Mouse (Mus musculus) heart, embryonic 14.5 days (tissue): Measurements from ENCODE around the gene Slc25a12. TPM values are rescaled to one million over a fixed set of nuclear protein-coding genes. Genes with fewer than 3 reads are reported as not detected.

Experiments used
- ATAC-seq: fragments of 200-750 bp; cut with Nextera tagmentation; 2 replicates; pipeline ENCODE4 v1.8.0; 2017; ENCODE audit warnings: low read depth, moderate TSS enrichment; ENCODE audit not compliant: insufficient number of reproducible peaks, insufficient read depth, low FRiP score
- H3K27ac ChIP-seq, 2 experiments: fragments of 200-500 bp in 1 of 2; fragments of 300-500 bp in 1 of 2; sonication (generic) in 1 of 2; replicated peaks in 1 of 2; 2 replicates each; pipeline ENCODE4 v1.5.1; 2012 to 2014; ENCODE audit warnings: low read depth in 2 of 2, low read length in 2 of 2, control low read depth in 1 of 2, mild to moderate bottlenecking in 1 of 2, mixed read lengths in 1 of 2; ENCODE audit not compliant: control insufficient read depth in 1 of 2, insufficient read depth in 1 of 2
- H3K27me3 ChIP-seq: fragments of 300-500 bp; sonication (generic); 2 replicates; pipeline ENCODE4 v1.6.1; 2014; ENCODE audit warnings: mild to moderate bottlenecking, low read length, control low read depth; ENCODE audit not compliant: control insufficient read depth, insufficient read depth
- H3K36me3 ChIP-seq: fragments of 300-500 bp; sonication (generic); 2 replicates; pipeline ENCODE4 v1.6.1; 2014; ENCODE audit warnings: mild to moderate bottlenecking, control low read depth, low read length, mixed read lengths; ENCODE audit not compliant: control insufficient read depth, insufficient read depth
- H3K4me1 ChIP-seq, 2 experiments: fragments of 200-500 bp in 1 of 2; fragments of 300-500 bp in 1 of 2; sonication (generic) in 1 of 2; 2 replicates each; pipeline ENCODE4 v1.6.1; 2012 to 2014; ENCODE audit warnings: low read length in 2 of 2, control low read depth in 1 of 2, mixed read lengths in 1 of 2; ENCODE audit not compliant: control insufficient read depth in 2 of 2, insufficient read depth in 2 of 2
- H3K4me2 ChIP-seq: fragments of 300-500 bp; sonication (generic); 2 replicates; pipeline ENCODE4 v1.6.1; 2014; ENCODE audit warnings: mild to moderate bottlenecking, low read length
- H3K4me3 ChIP-seq, 2 experiments: fragments of 200-500 bp in 1 of 2; fragments of 300-500 bp in 1 of 2; sonication (generic) in 1 of 2; 2 replicates each; pipeline ENCODE4 v1.5.1; 2012 to 2014; ENCODE audit warnings: low read length in 2 of 2, mild to moderate bottlenecking in 2 of 2, control low read depth in 1 of 2, low read depth in 1 of 2, moderate library complexity in 1 of 2; ENCODE audit not compliant: control insufficient read depth in 1 of 2, insufficient read depth in 1 of 2
- H3K9ac ChIP-seq: fragments of 300-500 bp; sonication (generic); 2 replicates; pipeline ENCODE4 v1.6.1; 2014; ENCODE audit warnings: mild to moderate bottlenecking, low read length
- H3K9me3 ChIP-seq: fragments of 300-500 bp; sonication (generic); 2 replicates; pipeline ENCODE4 v1.6.1; 2016; ENCODE audit warnings: low read length, control low read depth; ENCODE audit not compliant: control insufficient read depth
- WGBS: fragments of 180-500 bp; shearing (Covaris S2); extraction: QIAGEN DNeasy Blood & Tissue Kit; methylation state at CpG from one replicate; pipeline ENCODE4 v1.1.7; 2014; 5-methylcytosine and 5-hydroxymethylcytosine counted together
- polyA plus RNA-seq: library from polyadenylated mRNA; unstranded; fragments of >200 nt; fragmentation: Nextera tagmentation; extraction: Ambion mirVana; gene quantifications from 2 replicates; pipeline ENCODE4 v1.2.1, GENCODE M21; 2014

Gene Slc25a12
- polyA plus RNA-seq, 1 experiment from 2014 or later = 118 TPM

DNA sequence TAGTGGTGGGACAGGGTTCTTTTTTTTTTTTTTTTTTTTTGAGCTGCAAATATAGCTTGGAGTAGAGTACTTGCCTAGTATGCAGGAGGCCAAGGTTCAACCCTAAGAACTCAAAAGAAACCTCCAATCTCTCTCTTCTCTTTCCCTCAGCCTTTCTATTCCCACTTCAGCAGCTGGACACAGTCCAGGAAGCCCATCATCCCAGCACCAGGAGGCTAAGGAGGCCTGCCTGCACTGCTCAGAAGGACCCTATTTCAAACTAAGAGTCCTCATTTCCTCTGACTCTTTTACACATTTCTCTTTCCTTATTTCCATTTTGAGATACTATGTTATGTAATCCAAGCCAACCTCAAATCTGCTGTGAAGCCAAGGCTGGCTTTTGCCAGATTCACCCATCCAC, 64.3 kb downstream of the Slc25a12 start:
- Histone ChIP-seq H3K4me3 (no peak overlapping the region), H3K9ac (no peak overlapping the region), H3K36me3 (peaks cover 40% of the 10 kb centered on the region), H3K4me2 (no peak overlapping the region), H3K27me3 (no peaks in the 10 kb centered on the region), H3K9me3 (no peaks in the 10 kb centered on the region), H3K4me1 (peaks cover 6 to 19% of the 10 kb centered on the region in 2 experiments), H3K27ac (peak overlapping the region in 1 of 2 experiments; percentile 1; a peak in 1 of 4 replicates)
- ATAC-seq = no peak

DNA sequence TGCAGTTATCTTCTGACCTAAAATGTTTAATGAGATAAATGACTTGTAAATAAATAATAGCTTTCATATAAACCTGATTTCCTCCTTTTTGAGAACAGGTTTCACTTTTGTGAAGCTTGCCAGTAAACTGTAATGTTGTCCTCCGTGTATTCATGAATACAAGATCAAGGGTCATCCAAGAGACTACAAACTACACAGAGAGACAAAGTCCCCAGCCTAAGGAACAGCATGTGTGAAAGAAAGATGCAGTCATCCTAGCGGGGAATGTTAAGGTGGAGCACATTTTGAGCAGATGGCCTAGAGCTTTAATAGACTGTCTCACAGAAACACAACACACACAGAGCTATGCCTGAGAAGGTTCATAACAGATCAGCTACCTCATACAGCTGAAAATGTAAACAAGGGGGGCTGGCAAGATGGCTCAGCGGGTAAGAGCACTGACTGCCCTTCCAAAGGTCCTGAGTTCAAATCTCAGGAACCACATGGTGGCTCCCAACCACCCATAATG, 65.3 kb downstream of the Slc25a12 start:
- WGBS = 79% methylated on average over 3 of the region's 3 CpGs
- H3K27ac ChIP-seq = no peak overlapping the region

DNA sequence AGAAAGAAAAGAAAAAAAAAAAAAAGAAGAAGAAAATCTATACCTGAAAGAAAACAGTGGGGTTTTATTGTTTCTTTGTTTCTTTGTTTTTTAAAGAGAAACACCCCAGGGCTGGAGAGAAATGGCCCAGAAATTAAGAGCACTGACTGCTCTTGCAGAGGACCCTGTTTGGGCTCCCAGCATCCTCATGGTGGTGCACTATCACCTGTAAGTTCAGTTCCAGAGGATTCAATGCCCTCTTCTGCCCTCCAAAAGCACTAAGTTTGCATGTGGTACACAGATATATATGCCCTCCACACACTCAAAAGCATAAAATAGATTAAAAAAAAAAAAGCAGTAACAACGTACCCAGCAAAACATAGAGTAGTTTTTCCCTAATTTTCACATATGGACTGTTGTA, 68.8 kb downstream of the Slc25a12 start:
- no peak overlapping the region for H3K9ac ChIP-seq
- no peak overlapping the region for H3K4me2 ChIP-seq
- peaks cover 43% of the 10 kb centered on the region for H3K36me3 ChIP-seq
- H3K9me3 ChIP-seq = no peaks in the 10 kb centered on the region
- H3K27ac ChIP-seq = no peak overlapping the region
- no peak for ATAC-seq
- H3K4me1 ChIP-seq = peaks cover 2 to 9% of the 10 kb centered on the region in 2 experiments; a peak in 3 of 4 replicates
- H3K4me3 ChIP-seq = no peak overlapping the region
- 85% methylated on average over 1 of the region's 1 CpGs for WGBS
- H3K27me3 ChIP-seq = no peaks in the 10 kb centered on the region

More for the DNA sequence above, 65.3 kb downstream of the Slc25a12 start:
- Histone ChIP-seq H3K36me3 (peaks cover 40% of the 10 kb centered on the region), H3K4me3 (no peak overlapping the region), H3K27me3 (no peaks in the 10 kb centered on the region), H3K9me3 (no peaks in the 10 kb centered on the region), H3K4me1 (peaks cover 6 to 19% of the 10 kb centered on the region in 2 experiments), H3K9ac (no peak overlapping the region), H3K4me2 (no peak overlapping the region)
- ATAC-seq = no peak

DNA sequence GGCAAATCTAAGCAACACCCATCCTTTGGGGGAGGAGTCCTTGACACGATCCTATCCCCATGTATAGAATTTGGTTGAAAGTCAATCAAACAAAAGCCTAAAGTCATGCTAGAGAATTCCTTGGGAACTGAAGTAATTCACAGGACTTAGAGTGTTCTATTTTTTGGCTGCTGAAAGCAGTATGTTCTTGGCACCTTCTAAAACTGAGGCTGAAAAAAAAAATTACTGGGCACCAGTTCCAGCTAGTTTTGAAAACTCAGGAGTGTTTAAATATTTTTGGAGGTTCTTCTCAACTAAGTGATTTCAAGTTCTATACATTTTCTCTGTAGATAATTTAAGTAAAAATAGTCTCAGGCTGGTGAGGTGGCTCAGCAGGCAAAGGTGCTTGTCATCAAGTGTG, 70.0 kb downstream of the Slc25a12 start:
- Histone ChIP-seq H3K27me3 (no peaks in the 10 kb centered on the region), H3K36me3 (peaks cover 54% of the 10 kb centered on the region), H3K9ac (no peak overlapping the region), H3K4me3 (no peak overlapping the region), H3K27ac (no peak overlapping the region), H3K4me1 (no peaks in the 10 kb centered on the region), H3K9me3 (no peaks in the 10 kb centered on the region), H3K4me2 (no peak overlapping the region)
- WGBS = 67% methylated on average over 1 of the region's 1 CpGs
- no peak for ATAC-seq

DNA sequence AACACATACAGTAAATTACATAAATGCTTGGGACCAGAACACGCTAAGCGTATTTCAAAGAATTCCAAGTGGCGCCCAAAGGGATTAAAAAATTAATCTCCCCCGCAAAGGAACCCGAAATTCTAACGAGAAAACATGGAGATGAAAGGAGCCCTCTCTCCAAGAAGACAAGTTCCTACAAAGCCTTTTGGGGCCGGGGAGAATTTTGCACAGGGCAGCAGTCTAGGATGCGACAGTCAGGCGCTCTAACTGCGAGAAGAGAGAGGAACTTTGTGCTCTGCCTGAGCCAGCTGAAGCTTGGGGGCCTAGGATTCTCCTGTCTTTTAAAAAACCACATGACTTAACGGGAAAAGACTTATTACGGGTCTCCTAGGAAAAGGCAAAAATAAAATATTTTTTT, 71.7 kb downstream of the Slc25a12 start:
- Histone ChIP-seq H3K9ac (no peak overlapping the region), H3K4me2 (no peak overlapping the region), H3K27me3 (no peaks in the 10 kb centered on the region), H3K36me3 (peaks cover 68% of the 10 kb centered on the region), H3K4me3 (no peak overlapping the region), H3K9me3 (no peaks in the 10 kb centered on the region), H3K4me1 (no peaks in the 10 kb centered on the region), H3K27ac (no peak overlapping the region)
- no peak for ATAC-seq
- WGBS = 84% methylated on average over 12 of the region's 12 CpGs

DNA sequence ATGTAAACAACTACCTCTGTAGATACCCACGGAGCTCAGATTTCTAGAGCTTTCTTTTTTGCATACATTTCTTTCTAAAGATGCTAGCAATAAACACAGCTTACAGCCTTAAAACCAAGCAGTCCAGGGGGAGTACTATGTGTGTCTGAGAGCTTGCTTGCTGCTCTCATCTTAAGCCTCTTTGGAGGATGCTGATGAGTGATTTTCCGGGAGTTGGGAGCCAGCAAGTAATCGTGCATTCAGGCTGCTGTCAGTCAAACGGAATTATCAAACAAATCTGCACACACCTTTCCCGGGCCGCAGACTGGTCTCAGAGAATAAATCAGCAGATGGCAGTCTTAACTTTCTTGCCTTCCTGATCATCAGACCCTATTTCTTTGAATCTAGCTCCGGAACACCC, 73.1 kb downstream of the Slc25a12 start:
- no peak overlapping the region for H3K9ac ChIP-seq
- H3K4me2 ChIP-seq = no peak overlapping the region
- H3K4me3 ChIP-seq = no peak overlapping the region
- WGBS = 49% methylated on average over 7 of the region's 7 CpGs
- H3K27ac ChIP-seq = no peak overlapping the region
- no peaks in the 10 kb centered on the region for H3K27me3 ChIP-seq
- no peaks in the 10 kb centered on the region; a peak in 1 of 4 replicates for H3K4me1 ChIP-seq
- ATAC-seq = no peak
- no peaks in the 10 kb centered on the region for H3K9me3 ChIP-seq
- peaks cover 65% of the 10 kb centered on the region for H3K36me3 ChIP-seq

DNA sequence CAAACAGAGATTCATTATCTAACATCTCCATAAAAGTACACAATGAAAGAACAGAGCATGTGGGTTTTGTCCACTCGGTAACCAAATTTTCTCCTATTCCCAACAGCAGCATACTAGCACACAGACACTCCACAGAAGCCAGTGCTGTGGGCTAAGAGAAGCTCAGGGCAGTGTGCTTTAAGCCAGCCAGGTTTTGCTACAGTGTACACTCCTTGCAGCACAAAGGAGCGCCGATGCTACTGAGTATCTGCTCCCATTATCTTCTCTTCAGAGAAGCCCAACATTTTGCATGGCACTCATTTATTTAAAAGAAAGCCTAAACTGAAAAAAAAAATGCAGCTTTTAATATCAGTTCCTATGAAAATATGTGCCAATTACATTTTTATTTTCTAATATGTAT, 73.6 kb downstream of the Slc25a12 start:
- H3K9ac ChIP-seq = no peak overlapping the region
- H3K27me3 ChIP-seq = no peaks in the 10 kb centered on the region
- H3K27ac ChIP-seq = no peak overlapping the region
- H3K4me1 ChIP-seq = no peaks in the 10 kb centered on the region; a peak in 1 of 4 replicates
- ATAC-seq = no peak
- WGBS = 82% methylated on average over 3 of the region's 3 CpGs
- peaks cover 70% of the 10 kb centered on the region for H3K36me3 ChIP-seq
- no peak overlapping the region for H3K4me2 ChIP-seq
- H3K9me3 ChIP-seq = no peaks in the 10 kb centered on the region
- no peak overlapping the region for H3K4me3 ChIP-seq

DNA sequence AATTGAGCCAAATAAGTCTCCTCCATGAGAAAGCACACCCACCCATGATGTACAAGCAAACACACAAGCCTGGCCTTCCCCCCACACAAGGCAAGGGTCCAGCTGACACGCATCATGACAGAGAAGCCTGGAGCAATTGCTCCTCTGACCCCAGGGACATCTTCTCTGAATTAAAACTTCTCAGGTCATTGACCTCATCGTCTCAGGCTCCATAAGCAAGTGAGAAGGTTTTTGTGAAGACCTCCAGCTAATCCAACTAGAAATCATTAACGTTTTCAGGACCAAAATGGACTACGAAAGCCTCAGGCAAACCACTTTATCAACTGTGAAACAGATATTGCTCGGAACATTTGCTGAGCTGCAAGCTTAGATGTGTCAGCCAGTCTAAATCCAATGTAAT, 76.0 kb downstream of the Slc25a12 start:
- Histone ChIP-seq H3K4me1 (no peaks in the 10 kb centered on the region; a peak in 1 of 4 replicates), H3K36me3 (peaks cover 68% of the 10 kb centered on the region), H3K4me3 (no peak overlapping the region), H3K27ac (no peak overlapping the region), H3K27me3 (no peaks in the 10 kb centered on the region), H3K4me2 (no peak overlapping the region), H3K9me3 (no peaks in the 10 kb centered on the region), H3K9ac (no peak overlapping the region)
- WGBS = 76% methylated on average over 5 of the region's 5 CpGs
- no peak for ATAC-seq
